Mouse (Mus musculus) midbrain, postnatal 0 days (tissue): Measurements from ENCODE around the gene Itga8. TPM values are rescaled to one million over a fixed set of nuclear protein-coding genes. Genes with fewer than 3 reads are reported as not detected.
A peak's percentile ranks its signal among the peaks of the same experiment; 100 is the strongest.

Experiments used
- ATAC-seq: fragments of 200-750 bp; cut with Nextera tagmentation; 2 replicates; pipeline ENCODE4 v1.8.0; 2017; ENCODE audit warnings: moderate number of reproducible peaks, mild to moderate bottlenecking, moderate TSS enrichment, moderate library complexity; ENCODE audit not compliant: low FRiP score
- DNase-seq: peaks from one replicate; pipeline ENCODE4 v3.0.0-alpha.2; 2015; ENCODE audit warnings: low spot score
- H3K27ac ChIP-seq: fragments of 300-500 bp; sonication (generic); 2 replicates; pipeline ENCODE4 v1.5.1; 2014; ENCODE audit warnings: low read depth, mild to moderate bottlenecking, low read length, mixed read lengths
- H3K27me3 ChIP-seq: fragments of 300-500 bp; sonication (generic); 2 replicates; pipeline ENCODE4 v1.6.1; 2014; ENCODE audit warnings: low read length, control low read depth, mixed read lengths; ENCODE audit not compliant: insufficient read depth
- H3K36me3 ChIP-seq: fragments of 300-500 bp; sonication (generic); 2 replicates; pipeline ENCODE4 v1.6.1; 2014; ENCODE audit warnings: low read length, control low read depth, mixed read lengths; ENCODE audit not compliant: insufficient read depth
- H3K4me1 ChIP-seq: fragments of 300-500 bp; sonication (generic); 2 replicates; pipeline ENCODE4 v1.6.1; 2014; ENCODE audit warnings: mild to moderate bottlenecking, control low read depth, antibody characterized with exemption, low read length, mixed read lengths; ENCODE audit not compliant: insufficient read depth
- H3K4me2 ChIP-seq: fragments of 300-500 bp; sonication (generic); 2 replicates; pipeline ENCODE4 v1.6.1; 2014; ENCODE audit warnings: low read depth, mild to moderate bottlenecking, low read length, mixed read lengths; ENCODE audit not compliant: poor library complexity, severe bottlenecking
- H3K4me3 ChIP-seq: fragments of 300-500 bp; sonication (generic); 2 replicates; pipeline ENCODE4 v1.5.1; 2014; ENCODE audit warnings: low read depth, mild to moderate bottlenecking, low read length, moderate library complexity
- H3K9ac ChIP-seq: fragments of 300-500 bp; sonication (generic); replicated peaks from 2 replicates; pipeline ENCODE4 v1.6.1; 2014; ENCODE audit warnings: mild to moderate bottlenecking, low read length, moderate library complexity, mixed read lengths; ENCODE audit not compliant: poor library complexity, severe bottlenecking
- H3K9me3 ChIP-seq: fragments of 300-500 bp; sonication (generic); 2 replicates; pipeline ENCODE4 v1.6.1; 2016; ENCODE audit warnings: low read length, control low read depth
- CTCF ChIP-seq: IDR thresholded peaks from 2 replicates; pipeline ENCODE4 v1.5.1; 2016; ENCODE audit warnings: antibody characterized with exemption, mild to moderate bottlenecking
- WGBS: fragments of 180-500 bp; shearing (Covaris S2); extraction: QIAGEN DNeasy Blood & Tissue Kit; methylation state at CpG from one replicate; pipeline ENCODE4 v1.1.7; 2014; 5-methylcytosine and 5-hydroxymethylcytosine counted together
- polyA plus RNA-seq: library from polyadenylated mRNA; unstranded; fragments of >200 nt; fragmentation: Nextera tagmentation; extraction: Ambion mirVana; gene quantifications from 2 replicates; pipeline ENCODE4 v1.2.1, GENCODE M21; 2015
- total RNA-seq: library from RNA; depleted of rRNA; stranded (reverse); fragments of >200 nt; gene quantifications from 2 replicates; pipeline ENCODE4 v1.2.3, GENCODE M21; 2014

Itga8 gene
- total and polyA plus RNA-seq, 2 experiments from 2014 or later, result 1.3 to 5.4 TPM

GRCm38 (mm10) chr2:12182402-12182948 is 119.2 kb downstream of the Itga8 start:
- Histone ChIP-seq H3K27ac (no peak overlapping the region), H3K4me3 (no peak overlapping the region), H3K4me2 (no peak overlapping the region), H3K9me3 (no peaks in the 10 kb centered on the region), H3K27me3 (no peaks in the 10 kb centered on the region), H3K4me1 (no peaks in the 10 kb centered on the region), H3K36me3 (no peaks in the 10 kb centered on the region), H3K9ac (no peak overlapping the region)
- ATAC-seq, result no peak
- DNase-seq, result peak; percentile 10
- WGBS, result 68% methylated on average over 8 of the region's 8 CpGs
- no peak for TF ChIP-seq CTCF

- no peaks in the 10 kb centered on the region for H3K27me3 ChIP-seq
- H3K4me1 ChIP-seq, result no peaks in the 10 kb centered on the region
- H3K4me2 ChIP-seq, result no peak overlapping the region
- no peak for TF ChIP-seq CTCF
- no peaks in the 10 kb centered on the region for H3K36me3 ChIP-seq
- H3K27ac ChIP-seq, result no peak overlapping the region
- 91% methylated on average over 2 of the region's 2 CpGs for whole genome bisulfite sequencing
- H3K9ac ChIP-seq, result no peak overlapping the region
- ATAC-seq, result no peak
- no peak for DNase-seq
- no peaks in the 10 kb centered on the region for H3K9me3 ChIP-seq
- no peak overlapping the region for H3K4me3 ChIP-seq
Observed at GRCm38 (mm10) chr2:12180635-12181034, 121.1 kb downstream of the Itga8 start.

- TF ChIP-seq CTCF, result no peak
Observed at GRCm38 (mm10) chr2:12174722-12175427, 126.8 kb downstream of the Itga8 start.

GRCm38 (mm10) chr2:12170221-12170620 is 131.5 kb downstream of the Itga8 start:
- H3K9ac ChIP-seq, result no peak overlapping the region
- H3K4me1 ChIP-seq, result no peaks in the 10 kb centered on the region
- no peaks in the 10 kb centered on the region for H3K27me3 ChIP-seq
- no peak for TF ChIP-seq CTCF
- H3K4me3 ChIP-seq, result no peak overlapping the region
- no peak overlapping the region for H3K4me2 ChIP-seq
- H3K27ac ChIP-seq, result no peak overlapping the region
- no peaks in the 10 kb centered on the region for H3K36me3 ChIP-seq
- H3K9me3 ChIP-seq, result no peaks in the 10 kb centered on the region
- DNase-seq (no peak), ATAC-seq (no peak)

More at GRCm38 (mm10) chr2:12174722-12175427, 126.8 kb downstream of the Itga8 start:
- H3K4me2 ChIP-seq, result no peak overlapping the region
- no peak overlapping the region for H3K9ac ChIP-seq
- no peaks in the 10 kb centered on the region for H3K4me1 ChIP-seq
- H3K4me3 ChIP-seq, result no peak overlapping the region
- ATAC-seq (no peak), DNase-seq (no peak)
- no peaks in the 10 kb centered on the region for H3K36me3 ChIP-seq
- 36% methylated on average over 7 of the region's 7 CpGs for WGBS
- H3K27me3 ChIP-seq, result no peaks in the 10 kb centered on the region
- H3K27ac ChIP-seq, result no peak overlapping the region
- H3K9me3 ChIP-seq, result no peaks in the 10 kb centered on the region

DNA sequence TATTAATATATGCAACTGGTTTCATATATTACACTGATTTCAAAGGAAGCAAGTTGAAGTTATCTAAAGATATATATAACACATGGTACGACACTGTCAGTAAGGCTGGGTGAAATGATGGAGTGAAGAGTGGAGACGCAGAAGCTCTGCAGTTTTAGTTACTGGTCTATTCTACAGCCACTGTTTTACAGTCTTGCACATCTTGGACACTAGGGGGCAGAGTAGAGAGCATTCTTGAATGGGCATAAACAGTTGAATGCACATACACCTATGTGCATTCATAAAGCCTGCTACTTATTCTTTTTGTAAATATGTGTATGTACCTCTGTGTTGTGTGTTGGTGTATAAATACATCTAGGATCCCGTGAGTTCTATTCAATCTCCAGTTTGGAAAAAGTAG is 141.2 kb downstream of the Itga8 start:
- Histone ChIP-seq H3K36me3 (no peaks in the 10 kb centered on the region), H3K4me3 (no peak overlapping the region), H3K9ac (no peak overlapping the region), H3K9me3 (no peaks in the 10 kb centered on the region), H3K27me3 (no peaks in the 10 kb centered on the region), H3K27ac (no peak overlapping the region), H3K4me1 (no peaks in the 10 kb centered on the region), H3K4me2 (no peak overlapping the region)
- peak; percentile 51 for TF ChIP-seq CTCF
- DNase-seq, result peak; percentile 31
- whole genome bisulfite sequencing, result 86% methylated on average over 3 of the region's 3 CpGs
- no peak for ATAC-seq

- no peak overlapping the region for H3K27ac ChIP-seq
- no peaks in the 10 kb centered on the region for H3K9me3 ChIP-seq
Observed at GRCm38 (mm10) chr2:12157001-12157400, 144.7 kb downstream of the Itga8 start.

More at GRCm38 (mm10) chr2:12157001-12157400, 144.7 kb downstream of the Itga8 start:
- DNase-seq (no peak), ATAC-seq (no peak)
- Histone ChIP-seq H3K36me3 (no peaks in the 10 kb centered on the region), H3K27me3 (no peaks in the 10 kb centered on the region), H3K9ac (no peak overlapping the region), H3K4me3 (no peak overlapping the region), H3K4me2 (no peak overlapping the region), H3K4me1 (no peaks in the 10 kb centered on the region)
- 45% methylated on average over 1 of the region's 1 CpGs for WGBS
- no peak for TF ChIP-seq CTCF
